9 mouse cellular contexts compared by ENCODE assay signal in genomic region chr3:114031351-114032213, GRCm38 (mm10). TPM values are rescaled to one million over a fixed set of nuclear protein-coding genes. Genes with fewer than 3 reads are reported as not detected.
DNase-seq lines count a peak whose midpoint lies in the region; ATAC-seq lines count a peak whose summit lies in the region.
"Had no signal": no experiment of that assay in that cellular context is flagged by ENCODE, and none has a peak within 500 bp of the region (broad histone marks: within the 10 kb centered on the region; RNA-seq: fewer than 3 reads in every experiment).

No protein-coding gene starts in this region.

- peaks cover 11% of the 10 kb centered on the region for H3K4me1 ChIP-seq in megakaryocyte, embryonic 14.5 days

- ATAC-seq in frontal cortex, adult (ENCODE audit: low TSS enrichment), result peak; percentile 49
- ATAC-seq in megakaryocyte, adult 5-6 weeks (ENCODE audit: poor library complexity, severe bottlenecking), result no peak
- 0 out of 2 replicates have a peak, but pooled peaks have one; percentile 17 for ATAC-seq in granulocyte monocyte progenitor cell, adult 5-6 weeks (replicated peaks; ENCODE audit: poor library complexity, severe bottlenecking)
- ATAC-seq in megakaryocyte-erythroid progenitor cell, adult 5-6 weeks (replicated peaks; ENCODE audit: low FRiP score, low TSS enrichment, poor library complexity, severe bottlenecking), result no peak

- peaks cover 23% of the 10 kb centered on the region for H3K27me3 ChIP-seq in megakaryocyte, embryonic 14.5 days (replicated peaks)
- H3K27me3 ChIP-seq: CH12.LX had no signal

- no peak for DNase-seq in frontal cortex, postnatal 25 days (ENCODE audit: low spot score in 2 of 2)
- DNase-seq in liver, result peak; percentile 18
- peak; percentile 12 for DNase-seq in right cerebral cortex, postnatal 4 days

- no peaks in the 10 kb centered on the region for H3K36me3 ChIP-seq in megakaryocyte, embryonic 14.5 days (replicated peaks; ENCODE audit: low read length)

- H3K4me3 ChIP-seq in megakaryocyte, embryonic 14.5 days (replicated peaks), result peak overlapping the region; percentile 82

- H3K9me3 ChIP-seq in megakaryocyte, embryonic 14.5 days, result peaks cover 5% of the 10 kb centered on the region; the same call in 1 of the 2 replicates

RNA-seq across cellular contexts. Expression of gene Col11a1, which starts 1.2 kb away (rescaled TPM):
- not detected in 2 replicates for polyA plus RNA-seq in megakaryocyte, embryonic 14.5 days (2012; ENCODE audit: insufficient read depth, low replicate concordance)
- total RNA-seq in megakaryocyte, adult 5-6 weeks (2015), result not detected in 2 replicates
- 0.07 TPM in 1 of 2 replicates, not detected in the other for total RNA-seq in megakaryocyte, adult 5-6 weeks (2017)
- total RNA-seq in granulocyte monocyte progenitor cell, adult 5-6 weeks (2014; fragmentation: Nextera tagmentation), result not detected in 2 replicates
- total RNA-seq in granulocyte monocyte progenitor cell, adult 5-6 weeks (2017), result not detected in 2 replicates
- total RNA-seq in megakaryocyte-erythroid progenitor cell, adult 5-6 weeks (2014; fragmentation: Nextera tagmentation), result not detected in 2 replicates
- not detected in 2 replicates for total RNA-seq in megakaryocyte-erythroid progenitor cell, adult 5-6 weeks (2017)
- total RNA-seq: CH12.LX had no signal

Comparison
In these comparisons a context has a peak if more than half of its experiments do, and no peak if none do; other contexts are left out.
1. ATAC-seq: peak in frontal cortex, adult (single experiment) and granulocyte monocyte progenitor cell, adult 5-6 weeks (single experiment); none in megakaryocyte, adult 5-6 weeks (single experiment) and megakaryocyte-erythroid progenitor cell, adult 5-6 weeks (single experiment).
2. DNase-seq: peak in liver (single experiment) and right cerebral cortex, postnatal 4 days (single experiment); none in frontal cortex, postnatal 25 days (0 of 2).